Mouse (Mus musculus): ENCODE data around the gene Gga2.

The Gga2 gene

GRCm38 (mm10) chr7:122012370-122012769 lies 8.7 kb downstream of the Gga2 start:
- 95% methylated on average over 4 of the region's 4 CpGs for WGBS

DNA sequence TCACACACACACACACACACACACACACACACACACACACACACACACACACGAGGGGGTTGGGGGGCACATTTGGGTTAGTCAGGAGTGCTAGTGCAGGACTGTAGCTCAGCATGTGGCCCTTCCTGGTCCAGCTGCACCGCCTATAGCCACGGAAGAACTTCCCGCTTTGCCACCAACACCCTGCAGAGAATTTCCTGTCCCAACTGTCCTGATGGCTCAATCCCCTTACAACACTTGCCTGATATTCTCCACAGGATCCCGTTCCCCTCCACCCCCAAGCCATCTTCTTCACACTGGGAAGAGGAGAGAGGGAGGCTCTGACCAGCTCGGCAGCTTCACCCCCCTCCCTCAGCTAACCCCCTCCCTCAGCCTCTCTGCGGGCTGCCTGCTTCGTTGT lies 20.6 kb downstream of the Gga2 start:
- 68% methylated on average over 8 of the region's 8 CpGs for WGBS

DNA sequence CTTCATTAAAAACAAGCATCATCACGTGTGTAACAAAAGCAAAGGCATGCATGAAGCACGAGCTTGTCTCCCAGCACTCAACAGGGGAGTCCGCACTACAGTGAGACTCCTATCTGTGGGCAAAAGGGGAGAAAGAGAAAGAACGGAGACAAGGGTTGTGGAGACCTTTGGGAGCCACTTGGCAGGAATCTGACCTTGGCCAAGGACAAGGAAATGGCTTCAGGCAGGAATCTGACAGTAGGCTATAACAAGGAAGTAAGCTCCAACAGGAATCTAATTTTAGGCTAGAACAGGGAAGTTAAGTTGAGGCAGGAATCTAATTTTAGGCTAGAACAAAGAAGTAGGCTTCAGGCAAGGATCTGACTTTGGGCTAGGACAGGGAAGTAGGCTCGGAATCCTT lies 25.1 kb downstream of the Gga2 start:
- 91% methylated on average over 5 of the region's 5 CpGs for WGBS

DNA sequence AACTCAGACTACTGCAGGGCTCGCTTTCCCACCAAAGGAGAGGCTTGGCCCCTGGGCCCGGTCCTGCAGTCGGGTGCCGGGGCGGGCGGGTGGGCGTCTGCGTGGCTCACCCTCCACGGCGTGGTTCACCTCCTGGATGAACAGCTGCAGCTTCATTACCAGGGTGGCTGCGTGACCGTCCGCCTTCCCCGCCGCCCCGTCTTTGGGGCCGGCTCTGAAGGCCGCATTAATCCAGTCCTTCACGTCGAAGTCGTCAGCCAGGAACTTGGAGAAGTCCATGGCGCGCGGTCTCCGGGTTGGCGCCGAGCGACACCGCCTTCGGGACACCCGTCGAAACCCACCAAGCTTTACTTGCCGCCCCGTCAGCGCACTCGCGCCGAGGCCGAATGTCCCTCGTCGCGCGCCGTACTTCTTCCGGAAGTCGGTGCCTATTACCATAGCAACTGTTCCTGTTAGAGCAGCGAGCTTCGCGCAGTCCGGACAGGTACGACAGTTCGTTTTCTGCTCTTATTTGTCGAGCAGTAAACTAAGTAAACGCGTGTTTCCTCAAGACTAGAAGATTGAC lies 39.6 kb downstream of the Gga2 start, which contains the start of gene Cog7:
Gene Cog7 (minus strand): TSS at position 405 of the 565 bp plus-strand sequence.
- under 1% methylated on average over 55 of the region's 55 CpGs for WGBS

GRCm38 (mm10) chr7:121975031-121975430 lies 46.0 kb downstream of the Gga2 start:
- WGBS, result 69% methylated on average over 4 of the region's 4 CpGs

GRCm38 (mm10) chr7:121971698-121972097 lies 49.3 kb downstream of the Gga2 start:
- WGBS, result 72% methylated on average over 3 of the region's 3 CpGs

DNA sequence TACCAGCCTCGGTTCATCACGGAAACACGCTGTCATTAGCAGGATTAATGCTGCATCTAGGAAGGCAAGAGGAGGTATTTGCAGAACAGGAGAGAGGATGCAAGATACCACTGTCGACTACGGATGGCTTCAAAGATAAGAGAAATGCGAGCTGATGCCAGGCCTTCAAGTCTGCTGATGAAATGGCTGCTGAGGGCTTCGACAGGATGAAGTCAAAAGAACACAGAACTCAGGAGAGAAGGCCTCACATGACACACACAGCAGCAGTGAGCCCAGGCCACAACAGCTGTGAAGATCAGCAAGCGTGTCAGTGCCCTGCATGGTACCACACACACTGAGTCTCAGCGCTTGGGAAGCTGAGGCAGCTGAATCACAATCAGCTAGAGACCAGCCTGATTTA lies 50.8 kb downstream of the Gga2 start:
- WGBS, result 92% methylated on average over 9 of the region's 9 CpGs

DNA sequence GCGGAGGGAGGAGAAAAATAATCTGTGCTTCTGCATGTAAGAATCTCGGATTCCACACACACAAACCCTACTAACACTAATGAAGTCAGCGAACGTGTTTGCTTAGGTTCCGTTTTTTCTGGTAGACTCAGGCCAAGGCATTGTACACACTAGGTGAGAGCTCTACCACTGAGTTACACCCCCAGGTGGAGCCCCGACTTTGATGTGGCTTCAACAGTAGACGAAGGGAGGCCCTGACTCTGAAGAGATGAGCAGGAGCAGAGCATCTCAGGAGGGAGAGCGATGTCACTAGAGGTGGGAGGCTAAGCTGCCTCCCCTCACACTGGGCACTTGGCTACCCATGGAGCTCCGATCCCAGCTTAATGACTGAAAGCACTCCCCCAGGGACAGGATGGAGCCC lies 52.2 kb downstream of the Gga2 start:
- WGBS, result 94% methylated on average over 9 of the region's 9 CpGs

DNA sequence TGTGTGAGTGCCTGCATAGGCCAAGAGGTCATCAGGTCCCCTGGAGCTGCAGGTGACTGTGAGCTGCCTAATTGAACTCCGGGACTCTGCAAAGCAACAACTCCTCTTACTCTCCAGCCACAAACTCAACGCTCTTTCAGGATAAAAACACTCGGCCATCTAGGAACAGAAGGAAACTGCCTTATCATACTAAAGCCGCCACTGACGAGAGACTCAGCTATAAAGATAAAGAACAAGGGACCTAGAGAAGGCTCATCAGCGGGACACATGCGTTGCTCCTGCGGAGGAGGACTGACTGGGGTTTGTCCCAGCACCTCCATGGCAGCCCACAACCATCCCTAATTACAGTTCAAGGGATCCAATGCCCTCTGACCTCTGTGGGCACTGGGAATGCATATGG lies 52.8 kb downstream of the Gga2 start:
- WGBS, result 95% methylated on average over 8 of the region's 8 CpGs

GRCm38 (mm10) chr7:121966169-121966568 lies 54.9 kb downstream of the Gga2 start:
- WGBS, result 90% methylated on average over 7 of the region's 7 CpGs

DNA sequence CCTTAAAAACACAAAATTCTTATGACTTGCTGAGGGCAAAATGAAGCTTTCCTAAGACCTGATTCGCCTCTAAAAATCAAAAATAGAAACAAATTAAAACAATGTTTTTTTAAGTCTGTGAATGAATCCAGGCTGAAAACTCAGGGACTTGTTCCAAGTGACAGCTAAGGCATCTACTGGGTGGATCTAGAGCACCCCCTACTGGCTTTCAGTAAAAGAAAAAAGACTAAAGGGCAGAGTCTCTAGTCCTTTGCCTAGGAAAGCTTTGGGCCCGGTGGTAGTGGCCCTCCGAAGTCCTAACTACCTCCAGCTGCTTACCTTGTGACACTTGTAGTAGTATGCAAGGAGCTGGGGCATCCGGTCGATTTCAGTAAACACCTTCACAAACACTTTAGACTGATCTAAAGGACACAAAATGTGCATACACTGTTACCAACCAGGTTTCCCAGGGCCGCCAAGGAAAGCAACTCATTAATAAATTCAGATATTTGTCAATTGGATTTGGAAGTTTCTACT lies 57.1 kb downstream of the Gga2 start:
- WGBS, result 60% methylated on average over 6 of the region's 6 CpGs

DNA sequence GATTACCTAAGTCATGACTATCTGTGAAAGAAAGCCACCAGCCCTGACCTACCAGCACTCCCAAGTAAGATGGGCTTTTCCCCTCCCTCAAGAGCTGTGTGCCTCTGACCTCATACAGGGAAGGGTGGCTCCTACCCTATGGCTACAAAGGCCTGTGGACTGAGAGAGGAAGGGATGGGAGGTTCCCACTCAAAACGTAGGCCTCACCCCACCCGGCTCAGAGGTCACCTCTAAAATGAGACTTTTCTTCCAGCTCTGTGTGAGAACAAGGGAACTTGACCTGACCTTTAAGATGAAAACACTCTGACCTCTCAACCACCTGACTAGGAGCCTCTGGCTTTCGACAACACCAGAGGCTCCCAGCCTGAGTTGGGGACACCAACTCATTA lies 58.5 kb downstream of the Gga2 start:
- WGBS, result 88% methylated on average over 3 of the region's 3 CpGs

GRCm38 (mm10) chr7:121961913-121962570 lies 59.0 kb downstream of the Gga2 start:
- 68% methylated on average over 7 of the region's 7 CpGs for WGBS

DNA sequence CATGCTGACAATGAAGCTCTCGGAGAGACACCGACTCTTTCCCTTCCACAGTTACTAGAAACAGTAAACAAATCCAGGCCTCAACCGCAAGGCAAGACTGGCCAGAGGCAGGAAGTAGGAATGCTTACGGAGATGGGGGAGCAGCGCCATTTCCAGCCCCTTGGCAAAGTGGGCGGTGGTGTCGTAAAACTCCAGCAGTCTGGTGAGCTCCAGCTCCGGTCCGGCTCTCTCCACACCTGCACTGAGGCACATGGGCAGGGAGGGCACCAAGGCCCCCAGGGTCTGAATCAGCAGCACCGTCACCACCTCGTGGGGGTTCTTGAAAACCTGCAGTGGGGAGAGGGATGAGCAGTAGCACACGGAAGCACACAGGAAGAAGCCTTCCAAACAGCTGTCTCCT lies 65.2 kb downstream of the Gga2 start:
- WGBS, result 89% methylated on average over 12 of the region's 12 CpGs

DNA sequence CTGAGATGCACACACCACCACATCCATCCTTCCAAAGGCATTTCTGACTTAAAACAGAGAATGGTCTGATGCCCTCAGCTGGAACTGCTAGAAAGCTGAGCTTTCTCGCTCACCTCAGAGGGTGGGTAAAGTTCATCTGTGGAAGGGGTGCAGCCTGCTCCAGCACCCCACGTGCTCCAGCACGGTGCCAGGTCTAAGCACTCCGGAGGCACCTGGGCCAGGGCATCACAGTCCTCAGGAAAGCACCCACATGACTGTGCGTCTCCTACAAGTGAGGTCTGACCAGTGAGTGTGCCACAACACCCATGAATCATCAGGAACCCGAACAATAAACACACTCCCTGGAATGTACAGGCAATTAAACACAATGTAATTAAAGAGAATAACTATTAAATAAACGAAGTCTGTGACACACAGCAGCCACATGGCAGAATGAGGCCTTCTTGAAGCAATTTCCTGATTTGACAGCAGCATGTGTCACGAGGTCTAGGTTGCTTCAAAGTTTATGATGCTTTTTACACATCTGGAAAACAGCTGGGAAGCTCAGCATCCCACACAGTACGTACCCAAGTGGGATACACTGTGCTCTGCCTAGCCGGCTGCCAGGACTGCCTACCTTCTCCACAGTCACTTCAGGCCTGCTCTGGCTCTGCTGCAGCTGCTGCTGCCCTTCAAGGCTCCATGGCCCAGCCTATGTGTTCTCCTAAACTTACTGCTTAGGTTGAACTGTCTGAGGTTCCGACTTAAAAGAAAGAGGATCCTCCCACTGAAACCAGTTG lies 65.9 kb downstream of the Gga2 start:
- 86% methylated on average over 11 of the region's 11 CpGs for WGBS

- WGBS, result 75% methylated on average over 4 of the region's 4 CpGs
Measured at GRCm38 (mm10) chr7:121947513-121947912, 73.5 kb downstream of the Gga2 start.

DNA sequence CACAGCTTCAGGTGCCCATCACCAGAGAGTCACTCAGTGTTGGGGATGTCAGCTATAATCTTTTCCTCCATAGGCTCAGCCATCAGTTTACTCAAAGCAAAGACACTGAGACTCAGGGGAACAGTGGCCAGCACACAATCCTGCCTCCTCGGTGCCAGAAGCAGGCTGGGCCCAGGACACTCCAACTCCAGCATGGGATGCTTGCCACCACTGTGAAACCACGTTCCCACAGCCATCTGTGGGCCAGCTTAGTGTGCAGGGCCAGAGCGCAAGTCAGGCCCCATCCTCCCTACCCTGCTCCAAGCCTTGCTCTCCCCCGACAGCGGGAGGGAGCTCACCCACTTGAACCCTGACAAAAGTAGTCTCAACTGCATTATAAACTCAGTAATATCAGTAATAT lies 74.8 kb downstream of the Gga2 start:
- 81% methylated on average over 5 of the region's 5 CpGs for WGBS

DNA sequence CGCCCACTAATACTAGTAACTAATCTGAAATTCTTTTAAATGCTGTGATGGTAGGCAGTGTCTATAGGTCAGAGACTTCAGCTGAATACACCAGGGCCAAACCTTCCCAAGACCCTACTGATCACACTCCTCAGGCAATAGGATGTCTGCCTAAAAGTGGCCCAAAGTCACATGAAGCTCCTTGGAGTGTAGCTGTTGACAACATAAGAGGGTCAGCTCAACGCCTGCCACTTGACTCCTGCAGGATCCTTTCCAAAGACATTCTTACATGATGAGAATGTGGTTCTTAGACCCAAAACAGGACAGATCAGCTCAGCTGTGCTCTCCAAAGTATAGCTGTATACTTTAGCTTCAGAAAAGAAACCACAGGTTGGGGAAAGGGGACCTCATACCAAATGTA lies 78.7 kb downstream of the Gga2 start:
- 96% methylated on average over 2 of the region's 2 CpGs for WGBS

GRCm38 (mm10) chr7:121941640-121942039 lies 79.4 kb downstream of the Gga2 start:
- 96% methylated on average over 3 of the region's 3 CpGs for WGBS

DNA sequence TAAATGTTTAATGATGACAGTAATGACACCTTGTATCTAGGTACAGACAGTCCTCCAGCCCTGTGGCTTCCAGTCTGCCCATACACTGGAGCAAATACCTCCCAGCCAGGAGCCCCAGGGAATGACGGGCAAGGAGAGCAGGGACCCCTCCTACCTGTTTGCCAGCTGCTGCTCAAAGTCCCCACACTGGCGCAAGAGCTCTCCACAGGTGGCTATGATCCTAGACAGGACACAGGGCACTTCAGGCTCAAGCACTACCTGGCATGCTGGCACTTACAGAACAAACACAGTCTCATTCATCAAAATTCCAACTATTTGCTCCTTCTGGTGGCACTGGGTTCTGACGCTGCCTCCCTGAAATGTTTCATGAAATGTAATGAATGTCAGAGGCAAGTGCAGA lies 80.0 kb downstream of the Gga2 start:
- 93% methylated on average over 3 of the region's 3 CpGs for WGBS

GRCm38 (mm10) chr7:121939729-121940128 lies 81.3 kb downstream of the Gga2 start:
- WGBS, result 35% methylated on average over 4 of the region's 4 CpGs

DNA sequence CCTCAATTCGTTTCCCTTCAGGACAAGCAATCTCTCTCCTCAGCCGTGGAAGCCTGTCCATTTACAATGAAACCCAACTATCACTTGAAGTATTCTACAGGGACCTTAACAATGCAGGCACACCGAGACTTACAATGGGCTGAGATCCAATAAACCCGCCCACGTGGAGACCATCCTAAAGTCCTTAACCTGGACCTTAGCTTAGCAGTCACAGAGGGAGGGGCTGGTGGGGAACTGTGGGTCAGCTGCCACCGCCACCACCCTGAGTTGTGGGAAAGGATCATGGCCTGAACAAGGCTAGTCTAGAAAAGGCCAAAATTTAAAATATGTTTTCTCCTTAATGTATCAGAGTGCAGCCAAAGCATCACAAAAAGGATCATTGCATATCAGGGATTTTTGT lies 81.8 kb downstream of the Gga2 start:
- WGBS, result 77% methylated on average over 6 of the region's 6 CpGs
